Mouse (Mus musculus): ENCODE measurements around the gene Mesd. TPM values are rescaled to one million over a fixed set of nuclear protein-coding genes. Genes with fewer than 3 reads are reported as not detected.

The Mesd gene
- polyA plus RNA-seq, 1 experiment from 2014 or later: 104 TPM

DNA sequence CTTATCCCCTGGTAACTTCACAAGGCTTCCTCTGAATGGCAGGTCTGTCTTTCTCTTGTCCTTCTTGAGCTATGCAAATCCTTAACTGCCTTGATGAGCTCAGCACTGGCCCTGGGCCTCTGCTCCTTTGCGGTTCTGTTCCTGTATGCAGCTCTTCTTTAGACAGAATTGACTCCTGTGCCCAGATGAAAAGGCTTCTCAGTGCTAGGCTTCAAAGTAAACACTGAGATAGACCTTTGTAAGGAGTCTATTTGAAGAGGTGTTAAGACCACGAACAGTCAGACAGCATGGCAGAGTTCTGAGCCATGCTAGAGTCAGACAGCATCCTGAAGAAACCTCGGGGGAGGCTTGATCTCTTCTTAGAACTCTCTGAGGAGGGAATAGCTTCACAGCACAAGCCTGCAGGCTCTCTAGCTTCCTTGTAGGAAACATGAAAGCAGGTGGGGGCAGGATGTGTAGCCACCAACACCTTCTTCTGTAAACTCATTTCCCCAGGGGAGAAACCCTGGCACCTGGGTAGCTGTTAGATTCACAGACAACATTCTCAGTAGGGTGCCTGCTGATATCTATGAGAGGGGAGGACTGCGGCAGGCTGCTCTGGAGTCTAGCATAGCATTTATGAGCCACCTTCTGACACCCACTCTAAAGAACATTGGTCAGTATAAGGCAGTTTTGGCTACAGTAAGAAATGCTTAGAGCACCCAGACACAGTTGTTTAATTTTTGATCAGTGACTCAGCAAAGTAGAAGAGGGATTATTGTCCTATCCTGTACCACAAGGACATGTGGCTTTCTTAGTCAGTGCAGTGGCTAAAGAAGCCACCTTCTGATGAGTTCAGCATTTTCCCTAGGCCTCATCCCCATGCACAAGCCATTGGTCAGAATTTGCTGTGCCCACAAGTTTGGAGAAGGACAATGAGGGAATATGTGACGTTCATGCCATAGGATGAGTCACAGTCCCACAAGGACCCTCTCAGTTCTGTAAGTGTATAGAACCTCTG, 31.6 kb upstream of the Mesd start:
- no peak overlapping the region for H3K4me2 ChIP-seq (ENCODE audit: low read depth, low read length)
- H3K9ac ChIP-seq (replicated peaks; ENCODE audit: low read length): no peak overlapping the region
- DNase-seq (ENCODE audit: low spot score) (no peak), ATAC-seq (replicated peaks; ENCODE audit: insufficient number of reproducible peaks, low FRiP score, low TSS enrichment, low read depth) (no peak)
- no peak overlapping the region for H3K27ac ChIP-seq (replicated peaks; ENCODE audit: low read depth, low read length)
- H3K36me3 ChIP-seq (replicated peaks; ENCODE audit: control insufficient read depth, insufficient read depth, low read depth, low read length): no peaks in the 10 kb centered on the region
- 37% methylated on average over 5 of the region's 5 CpGs for WGBS
- H3K4me1 ChIP-seq (ENCODE audit: control insufficient read depth, insufficient read depth, low read length): no peaks in the 10 kb centered on the region
- H3K27me3 ChIP-seq (ENCODE audit: control insufficient read depth, insufficient read depth, low read length): no peaks in the 10 kb centered on the region
- no peak overlapping the region for H3K4me3 ChIP-seq (ENCODE audit: low read depth, low read length)
- H3K9me3 ChIP-seq (replicated peaks; ENCODE audit: control insufficient read depth, low read length): no peaks in the 10 kb centered on the region

DNA sequence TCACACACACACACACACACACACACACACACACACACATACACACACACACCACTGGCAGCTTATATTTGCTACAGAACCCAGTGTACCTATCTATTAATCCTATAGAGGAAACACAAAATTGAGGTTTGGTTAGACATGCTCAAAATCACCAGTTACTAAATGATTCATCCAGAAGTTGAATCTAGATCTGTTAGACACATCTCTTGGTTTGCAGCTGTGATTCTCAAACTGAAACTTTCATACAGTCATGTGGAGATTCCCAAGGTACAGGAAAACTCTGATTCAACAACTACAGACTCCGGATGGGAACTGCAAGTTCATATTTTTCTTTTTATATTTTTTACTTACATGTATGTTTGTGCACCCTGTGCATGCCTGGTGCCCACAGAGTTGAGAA, 29.1 kb upstream of the Mesd start:
- Histone ChIP-seq H3K27ac (replicated peaks; ENCODE audit: low read depth, low read length) (no peak overlapping the region), H3K36me3 (replicated peaks; ENCODE audit: control insufficient read depth, insufficient read depth, low read depth, low read length) (no peaks in the 10 kb centered on the region), H3K4me2 (ENCODE audit: low read depth, low read length) (no peak overlapping the region), H3K27me3 (ENCODE audit: control insufficient read depth, insufficient read depth, low read length) (no peaks in the 10 kb centered on the region), H3K4me1 (ENCODE audit: control insufficient read depth, insufficient read depth, low read length) (no peaks in the 10 kb centered on the region), H3K9me3 (replicated peaks; ENCODE audit: control insufficient read depth, low read length) (no peaks in the 10 kb centered on the region), H3K9ac (replicated peaks; ENCODE audit: low read length) (no peak overlapping the region), H3K4me3 (ENCODE audit: low read depth, low read length) (no peak overlapping the region)
- ATAC-seq (replicated peaks; ENCODE audit: insufficient number of reproducible peaks, low FRiP score, low TSS enrichment, low read depth) (no peak), DNase-seq (ENCODE audit: low spot score) (no peak)
- 91% methylated on average over 1 of the region's 1 CpGs for WGBS

GRCm38 (mm10) chr7:83856353-83857207, 27.7 kb upstream of the Mesd start:
- Histone ChIP-seq H3K9me3 (replicated peaks; ENCODE audit: control insufficient read depth, low read length) (no peaks in the 10 kb centered on the region), H3K27me3 (ENCODE audit: control insufficient read depth, insufficient read depth, low read length) (no peaks in the 10 kb centered on the region), H3K4me1 (ENCODE audit: control insufficient read depth, insufficient read depth, low read length) (no peaks in the 10 kb centered on the region), H3K4me3 (ENCODE audit: low read depth, low read length) (no peak overlapping the region), H3K36me3 (replicated peaks; ENCODE audit: control insufficient read depth, insufficient read depth, low read depth, low read length) (no peaks in the 10 kb centered on the region), H3K4me2 (ENCODE audit: low read depth, low read length) (no peak overlapping the region), H3K27ac (replicated peaks; ENCODE audit: low read depth, low read length) (no peak overlapping the region), H3K9ac (replicated peaks; ENCODE audit: low read length) (no peak overlapping the region)
- no peak for ATAC-seq (replicated peaks; ENCODE audit: insufficient number of reproducible peaks, low FRiP score, low TSS enrichment, low read depth)
- WGBS: 78% methylated on average over 9 of the region's 9 CpGs
- no peak for DNase-seq (ENCODE audit: low spot score)

- DNase-seq (ENCODE audit: low spot score) (no peak), ATAC-seq (replicated peaks; ENCODE audit: insufficient number of reproducible peaks, low FRiP score, low TSS enrichment, low read depth) (no peak)
- 100% methylated on average over 2 of the region's 2 CpGs for WGBS
- H3K4me3 ChIP-seq (ENCODE audit: low read depth, low read length): no peak overlapping the region
- H3K36me3 ChIP-seq (replicated peaks; ENCODE audit: control insufficient read depth, insufficient read depth, low read depth, low read length): no peaks in the 10 kb centered on the region
- H3K4me2 ChIP-seq (ENCODE audit: low read depth, low read length): no peak overlapping the region
- no peak overlapping the region for H3K27ac ChIP-seq (replicated peaks; ENCODE audit: low read depth, low read length)
- no peaks in the 10 kb centered on the region for H3K4me1 ChIP-seq (ENCODE audit: control insufficient read depth, insufficient read depth, low read length)
- no peaks in the 10 kb centered on the region for H3K27me3 ChIP-seq (ENCODE audit: control insufficient read depth, insufficient read depth, low read length)
- H3K9ac ChIP-seq (replicated peaks; ENCODE audit: low read length): no peak overlapping the region
- no peaks in the 10 kb centered on the region for H3K9me3 ChIP-seq (replicated peaks; ENCODE audit: control insufficient read depth, low read length)
These were observed 27.1 kb upstream of the Mesd start for GRCm38 (mm10) chr7:83857208-83857488.

DNA sequence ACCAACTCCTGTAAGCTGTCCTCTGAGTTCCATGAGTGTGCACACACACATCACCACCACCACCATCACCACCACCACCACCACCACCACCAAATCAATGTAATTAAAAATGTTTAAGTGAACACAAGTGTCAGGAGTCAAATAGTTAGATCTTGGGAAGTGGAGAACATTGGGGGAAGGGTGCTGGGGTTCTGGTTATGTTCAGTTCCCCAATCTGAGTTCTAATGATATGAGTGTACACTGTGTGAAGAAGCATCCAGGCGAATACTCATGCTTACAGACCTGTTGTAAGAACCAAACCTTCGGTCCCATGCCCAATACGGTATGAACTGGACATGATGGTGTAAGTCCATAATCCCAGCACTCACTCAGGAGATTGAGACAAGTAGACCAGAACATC, 26.3 kb upstream of the Mesd start:
- 94% methylated on average over 3 of the region's 3 CpGs for WGBS
- no peak for ATAC-seq (replicated peaks; ENCODE audit: insufficient number of reproducible peaks, low FRiP score, low TSS enrichment, low read depth)

DNA sequence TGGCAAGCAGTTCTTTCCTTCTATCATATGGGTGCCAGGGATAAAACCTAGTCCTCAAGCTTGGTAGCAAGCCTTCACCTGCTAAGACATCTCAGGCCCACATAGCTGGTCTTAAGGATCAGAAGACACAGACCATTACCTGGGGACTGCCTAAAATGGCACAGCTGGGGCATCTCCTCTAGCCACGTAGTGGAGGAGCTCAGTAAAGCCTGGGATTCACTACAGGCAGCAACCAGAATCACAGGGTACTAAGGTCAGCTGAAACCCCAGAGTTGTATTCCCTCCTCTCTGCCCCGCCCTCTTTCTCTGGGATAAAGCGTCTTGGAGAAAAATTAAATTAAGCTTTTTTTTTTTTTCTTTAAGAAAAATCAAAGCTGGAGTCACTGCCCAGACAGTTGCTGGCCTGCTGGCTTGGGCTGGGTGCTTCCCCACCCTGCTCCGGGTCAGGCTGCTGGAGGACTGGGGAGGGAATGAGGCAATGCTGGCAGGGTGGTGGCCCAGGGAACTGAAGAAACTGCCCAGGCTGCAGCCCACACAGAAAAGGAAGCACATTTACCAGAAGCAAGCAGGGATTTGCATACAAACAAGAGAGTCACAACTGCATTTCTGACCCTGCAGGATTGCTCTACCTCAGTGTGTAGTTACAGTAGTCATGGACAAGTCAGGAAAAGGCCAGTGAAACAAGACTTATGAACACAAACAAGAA, 24.7 kb upstream of the Mesd start:
- H3K4me3 ChIP-seq (ENCODE audit: low read depth, low read length): no peak overlapping the region
- H3K27ac ChIP-seq (replicated peaks; ENCODE audit: low read depth, low read length): no peak overlapping the region
- H3K4me1 ChIP-seq (ENCODE audit: control insufficient read depth, insufficient read depth, low read length): no peaks in the 10 kb centered on the region
- no peak; the same call in 1 of the 2 replicates for ATAC-seq (replicated peaks; ENCODE audit: insufficient number of reproducible peaks, low FRiP score, low TSS enrichment, low read depth)
- no peak overlapping the region for H3K4me2 ChIP-seq (ENCODE audit: low read depth, low read length)
- no peaks in the 10 kb centered on the region for H3K27me3 ChIP-seq (ENCODE audit: control insufficient read depth, insufficient read depth, low read length)
- no peak for DNase-seq (ENCODE audit: low spot score)
- H3K9ac ChIP-seq (replicated peaks; ENCODE audit: low read length): no peak overlapping the region
- H3K9me3 ChIP-seq (replicated peaks; ENCODE audit: control insufficient read depth, low read length): no peaks in the 10 kb centered on the region
- H3K36me3 ChIP-seq (replicated peaks; ENCODE audit: control insufficient read depth, insufficient read depth, low read depth, low read length): no peaks in the 10 kb centered on the region
- WGBS: 67% methylated on average over 4 of the region's 4 CpGs

More for the DNA sequence above, 26.3 kb upstream of the Mesd start:
- no peaks in the 10 kb centered on the region for H3K36me3 ChIP-seq (replicated peaks; ENCODE audit: control insufficient read depth, insufficient read depth, low read depth, low read length)
- no peaks in the 10 kb centered on the region for H3K4me1 ChIP-seq (ENCODE audit: control insufficient read depth, insufficient read depth, low read length)
- H3K27ac ChIP-seq (replicated peaks; ENCODE audit: low read depth, low read length): no peak overlapping the region
- no peaks in the 10 kb centered on the region for H3K27me3 ChIP-seq (ENCODE audit: control insufficient read depth, insufficient read depth, low read length)
- H3K9ac ChIP-seq (replicated peaks; ENCODE audit: low read length): no peak overlapping the region
- no peaks in the 10 kb centered on the region for H3K9me3 ChIP-seq (replicated peaks; ENCODE audit: control insufficient read depth, low read length)
- no peak overlapping the region for H3K4me3 ChIP-seq (ENCODE audit: low read depth, low read length)
- no peak overlapping the region for H3K4me2 ChIP-seq (ENCODE audit: low read depth, low read length)
- no peak for DNase-seq (ENCODE audit: low spot score)

DNA sequence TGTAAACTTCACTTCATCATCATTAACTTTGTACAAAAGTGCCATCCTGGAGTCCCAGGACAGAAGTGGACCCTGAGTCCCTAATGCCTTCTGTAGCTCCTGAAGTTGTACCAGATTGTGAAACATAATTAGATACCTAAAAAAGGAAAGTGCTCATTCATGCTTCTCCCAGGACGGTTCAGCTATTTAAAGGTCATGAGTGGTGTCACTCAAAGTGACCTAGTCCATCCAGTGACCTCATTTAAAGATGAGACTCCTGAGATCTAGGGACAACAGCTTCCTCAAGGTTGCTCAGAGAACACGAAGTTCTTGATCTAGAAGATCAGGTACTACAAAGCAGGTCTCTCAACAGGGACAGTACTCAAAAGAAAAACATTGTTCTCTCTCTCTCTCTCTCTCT, 20.7 kb upstream of the Mesd start:
- no peaks in the 10 kb centered on the region for H3K4me1 ChIP-seq (ENCODE audit: control insufficient read depth, insufficient read depth, low read length)
- no peak overlapping the region for H3K4me2 ChIP-seq (ENCODE audit: low read depth, low read length)
- ATAC-seq (replicated peaks; ENCODE audit: insufficient number of reproducible peaks, low FRiP score, low TSS enrichment, low read depth) (no peak), DNase-seq (ENCODE audit: low spot score) (no peak)
- H3K27me3 ChIP-seq (ENCODE audit: control insufficient read depth, insufficient read depth, low read length): no peaks in the 10 kb centered on the region
- no peak overlapping the region for H3K4me3 ChIP-seq (ENCODE audit: low read depth, low read length)
- H3K36me3 ChIP-seq (replicated peaks; ENCODE audit: control insufficient read depth, insufficient read depth, low read depth, low read length): no peaks in the 10 kb centered on the region
- H3K9me3 ChIP-seq (replicated peaks; ENCODE audit: control insufficient read depth, low read length): no peaks in the 10 kb centered on the region
- no peak overlapping the region for H3K9ac ChIP-seq (replicated peaks; ENCODE audit: low read length)
- H3K27ac ChIP-seq (replicated peaks; ENCODE audit: low read depth, low read length): no peak overlapping the region
- 34% methylated on average over 2 of the region's 2 CpGs for WGBS
